Mouse (Mus musculus) limb, embryonic 12.5 days (tissue): ENCODE results near the gene Vangl2. TPM values are rescaled to one million over a fixed set of nuclear protein-coding genes. Genes with fewer than 3 reads are reported as not detected.

Source experiments
- ATAC-seq: fragments of 200-750 bp; cut with Nextera tagmentation; 2 replicates; pipeline ENCODE4 v1.8.0; 2017; ENCODE audit warnings: low read depth, moderate TSS enrichment; ENCODE audit not compliant: insufficient number of reproducible peaks, insufficient read depth, low FRiP score, low TSS enrichment
- H3K27ac ChIP-seq: fragments of 300-500 bp; sonication (generic); 2 replicates; pipeline ENCODE4 v1.5.1; 2016; ENCODE audit warnings: mild to moderate bottlenecking, moderate library complexity
- H3K27me3 ChIP-seq: fragments of 300-500 bp; sonication (generic); 2 replicates; pipeline ENCODE4 v1.6.1; 2016; ENCODE audit warnings: mild to moderate bottlenecking, moderate library complexity
- H3K36me3 ChIP-seq: fragments of 300-500 bp; sonication (generic); 2 replicates; pipeline ENCODE4 v1.6.1; 2016; ENCODE audit warnings: mild to moderate bottlenecking, moderate library complexity
- H3K4me1 ChIP-seq: fragments of 300-500 bp; sonication (generic); replicated peaks from 2 replicates; pipeline ENCODE4 v1.6.1; 2016
- H3K4me2 ChIP-seq: fragments of 300-500 bp; sonication (generic); 2 replicates; pipeline ENCODE4 v1.6.1; 2016; ENCODE audit warnings: mild to moderate bottlenecking, moderate library complexity
- H3K4me3 ChIP-seq: fragments of 300-500 bp; sonication (generic); replicated peaks from 2 replicates; pipeline ENCODE4 v1.5.1; 2016; ENCODE audit warnings: mild to moderate bottlenecking
- H3K9ac ChIP-seq: fragments of 300-500 bp; sonication (generic); replicated peaks from 2 replicates; pipeline ENCODE4 v1.6.1; 2016; ENCODE audit warnings: mild to moderate bottlenecking, moderate library complexity
- H3K9me3 ChIP-seq: fragments of 300-500 bp; sonication (generic); 2 replicates; pipeline ENCODE4 v1.6.1; 2016; ENCODE audit warnings: mild to moderate bottlenecking, moderate library complexity
- WGBS: fragments of 180-500 bp; shearing (Covaris S2); methylation state at CpG from one replicate; pipeline ENCODE4 v1.1.7; 2016; 5-methylcytosine and 5-hydroxymethylcytosine counted together
- polyA plus RNA-seq: library from polyadenylated mRNA; unstranded; fragments of >200 nt; fragmentation: Nextera tagmentation; extraction: Ambion mirVana; gene quantifications from 2 replicates; pipeline ENCODE4 v1.2.1, GENCODE M21; 2016

Gene Vangl2
- polyA plus RNA-seq, 1 experiment from 2014 or later, result 23.7 TPM

DNA sequence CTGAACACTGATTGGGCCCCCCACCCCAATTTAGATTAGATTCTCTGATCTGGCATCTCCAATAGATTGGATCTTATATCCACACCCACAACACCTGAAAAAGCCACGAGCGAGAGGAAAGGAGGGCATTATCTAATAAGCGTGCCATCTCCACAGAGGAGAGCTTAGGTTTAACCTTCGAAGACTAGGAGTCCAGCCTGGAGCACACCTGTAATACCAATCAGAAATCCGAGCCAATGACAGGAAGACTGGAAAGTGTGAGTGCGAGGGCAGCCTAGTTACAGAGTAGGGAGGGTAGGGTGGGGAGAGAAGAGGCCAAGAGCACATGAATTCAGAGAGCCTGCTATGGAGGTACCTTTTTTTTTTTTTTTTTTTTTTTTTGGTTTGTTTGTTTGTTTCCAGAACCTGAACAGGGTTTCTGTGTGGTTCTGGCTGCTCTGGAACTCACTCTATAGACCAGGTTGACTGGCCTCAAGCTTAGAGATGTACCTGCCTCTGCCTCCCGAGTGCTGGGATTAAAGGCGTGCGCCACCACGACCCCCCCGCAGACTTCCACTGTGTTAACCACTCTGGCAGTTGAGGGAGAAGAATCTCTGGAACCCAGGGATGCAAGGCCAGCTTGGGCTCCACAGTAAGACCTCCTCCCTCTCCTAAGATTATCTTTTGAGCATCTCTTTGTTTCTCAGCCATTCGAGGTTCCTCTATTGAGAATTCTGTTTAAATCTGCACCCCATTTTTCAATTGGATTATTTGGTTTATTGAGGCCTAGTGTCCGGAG lies 29.2 kb downstream of the Vangl2 start:
- H3K36me3 ChIP-seq, result peaks cover 34% of the 10 kb centered on the region

DNA sequence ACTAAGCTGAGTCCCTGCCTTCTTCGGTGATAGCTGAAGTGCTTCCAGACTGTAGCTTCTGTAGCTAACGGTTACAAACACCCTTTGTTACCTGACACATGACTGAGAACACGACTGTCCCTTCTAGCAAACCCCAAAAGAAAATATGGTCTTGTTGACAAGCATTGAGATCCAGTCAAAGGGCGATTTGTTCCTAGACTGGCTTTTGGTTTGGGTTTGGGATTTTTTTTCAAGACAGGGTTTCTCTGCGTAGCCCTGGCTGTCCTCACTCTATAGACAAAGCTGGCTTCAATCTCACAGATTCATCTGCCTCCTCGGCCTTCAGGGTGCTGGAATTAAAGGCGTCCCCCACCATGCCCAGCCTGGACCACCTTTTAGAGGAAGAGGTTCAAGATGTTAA lies 31.5 kb downstream of the Vangl2 start:
- H3K9me3 ChIP-seq, result no peaks in the 10 kb centered on the region
- 76% methylated on average over 7 of the region's 7 CpGs for WGBS
- H3K27me3 ChIP-seq, result no peaks in the 10 kb centered on the region

More for the DNA sequence above, 29.2 kb downstream of the Vangl2 start:
- no peak overlapping the region for H3K9ac ChIP-seq
- no peak for ATAC-seq
- H3K9me3 ChIP-seq, result no peaks in the 10 kb centered on the region
- H3K4me1 ChIP-seq, result no peaks in the 10 kb centered on the region
- no peak overlapping the region for H3K27ac ChIP-seq
- H3K4me2 ChIP-seq, result no peak overlapping the region
- H3K4me3 ChIP-seq, result no peak overlapping the region
- WGBS, result 88% methylated on average over 13 of the region's 13 CpGs
- no peaks in the 10 kb centered on the region for H3K27me3 ChIP-seq

DNA sequence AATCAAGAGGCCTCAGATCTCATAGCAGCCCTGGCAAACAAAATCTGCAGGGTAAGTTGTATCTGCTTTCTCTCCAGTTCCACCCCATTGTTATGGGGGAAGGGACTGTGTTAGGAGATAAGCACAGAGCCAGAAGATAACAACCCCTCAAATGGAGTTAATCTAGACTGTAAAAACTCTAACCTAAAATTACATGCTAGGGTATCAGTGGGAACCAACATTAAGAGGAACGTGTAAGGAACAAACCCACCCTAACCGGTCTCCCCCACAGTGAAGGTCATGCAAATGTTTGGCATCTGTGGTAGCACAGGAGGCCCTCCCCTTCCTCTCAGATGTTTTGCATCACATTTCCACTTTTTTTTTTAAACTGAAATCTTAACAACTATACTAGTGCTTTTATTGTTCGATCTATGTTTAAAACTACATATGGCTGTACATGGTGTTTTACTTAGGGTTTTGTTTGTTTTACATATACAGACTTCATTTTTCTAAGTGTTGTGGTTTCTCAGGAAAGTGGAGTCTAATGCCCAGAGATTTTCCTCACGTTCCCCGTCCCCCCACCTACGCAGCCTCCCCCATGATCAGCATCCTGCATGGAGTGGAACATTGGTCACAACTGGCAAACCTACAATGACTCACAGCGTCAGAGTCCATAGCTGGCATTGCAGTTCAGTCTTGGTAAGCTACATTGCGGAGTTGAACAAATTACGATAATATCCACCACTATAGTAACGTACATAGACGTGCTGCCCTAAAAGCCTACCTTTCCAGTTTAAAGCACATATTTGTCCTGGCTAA lies 33.1 kb downstream of the Vangl2 start:
- no peak for ATAC-seq
- no peak overlapping the region for H3K4me2 ChIP-seq
- no peak overlapping the region for H3K4me3 ChIP-seq
- no peaks in the 10 kb centered on the region for H3K4me1 ChIP-seq
- 85% methylated on average over 11 of the region's 11 CpGs for WGBS
- no peak overlapping the region for H3K9ac ChIP-seq
- no peaks in the 10 kb centered on the region for H3K9me3 ChIP-seq
- H3K36me3 ChIP-seq, result no peaks in the 10 kb centered on the region
- no peaks in the 10 kb centered on the region for H3K27me3 ChIP-seq
- H3K27ac ChIP-seq, result no peak overlapping the region

More for the DNA sequence above, 31.5 kb downstream of the Vangl2 start:
- Histone ChIP-seq H3K4me3 (no peak overlapping the region), H3K4me1 (no peaks in the 10 kb centered on the region), H3K9ac (no peak overlapping the region), H3K4me2 (no peak overlapping the region), H3K27ac (no peak overlapping the region), H3K36me3 (peaks cover 11% of the 10 kb centered on the region)
- no peak for ATAC-seq

- Histone ChIP-seq H3K9ac (no peak overlapping the region), H3K27ac (no peak overlapping the region), H3K4me1 (no peaks in the 10 kb centered on the region), H3K36me3 (no peaks in the 10 kb centered on the region), H3K9me3 (no peaks in the 10 kb centered on the region), H3K4me3 (no peak overlapping the region), H3K4me2 (no peak overlapping the region), H3K27me3 (no peaks in the 10 kb centered on the region)
- WGBS, result 73% methylated on average over 2 of the region's 2 CpGs
- no peak for ATAC-seq
Observed at GRCm38 (mm10) chr1:171994501-171994900, 33.7 kb downstream of the Vangl2 start.

DNA sequence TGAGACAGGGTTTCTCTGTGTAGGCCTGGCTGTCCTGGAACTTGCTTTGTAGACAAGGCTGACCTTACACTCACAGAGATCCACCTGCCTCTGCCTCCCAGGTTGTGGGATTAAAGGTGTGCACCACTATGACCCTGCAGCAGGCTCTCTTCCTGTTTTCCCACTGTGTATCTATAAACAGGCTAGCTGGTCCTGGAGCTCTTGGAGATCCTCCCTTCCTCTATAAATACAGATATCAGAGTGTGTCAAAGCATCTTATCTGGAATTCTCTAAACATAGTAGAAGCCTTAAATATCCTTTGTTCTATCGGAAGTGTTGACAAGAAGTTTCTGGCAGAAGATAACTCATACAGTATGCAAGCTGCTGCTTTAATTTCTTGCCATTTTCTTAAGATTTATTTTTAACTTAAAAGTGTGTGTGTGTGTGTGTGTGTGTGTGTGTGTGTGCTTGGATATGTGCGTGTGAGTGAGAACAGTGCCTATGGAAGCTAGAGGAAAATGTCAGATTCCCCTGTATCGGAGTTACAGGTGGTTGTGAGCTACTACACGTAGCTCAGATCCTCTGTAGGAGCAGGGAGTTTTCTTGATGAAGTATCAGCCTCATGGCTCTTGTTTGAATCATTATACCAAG lies 35.2 kb downstream of the Vangl2 start:
- 0 out of 2 replicates have a peak, but pooled peaks cover 5% of the 10 kb centered on the region for H3K9me3 ChIP-seq
- H3K36me3 ChIP-seq, result no peaks in the 10 kb centered on the region
- no peak overlapping the region for H3K4me3 ChIP-seq
- no peak overlapping the region for H3K9ac ChIP-seq
- no peak overlapping the region for H3K27ac ChIP-seq
- ATAC-seq, result no peak
- no peaks in the 10 kb centered on the region for H3K27me3 ChIP-seq
- H3K4me2 ChIP-seq, result no peak overlapping the region
- no peaks in the 10 kb centered on the region for H3K4me1 ChIP-seq
- 89% methylated on average over 4 of the region's 4 CpGs for WGBS

GRCm38 (mm10) chr1:171991883-171992282 lies 36.4 kb downstream of the Vangl2 start:
- Histone ChIP-seq H3K27ac (no peak overlapping the region), H3K9me3 (0 out of 2 replicates have a peak, but pooled peaks cover 5% of the 10 kb centered on the region), H3K27me3 (no peaks in the 10 kb centered on the region), H3K9ac (no peak overlapping the region), H3K36me3 (no peaks in the 10 kb centered on the region), H3K4me1 (no peaks in the 10 kb centered on the region), H3K4me2 (no peak overlapping the region), H3K4me3 (no peak overlapping the region)
- 69% methylated on average over 2 of the region's 2 CpGs for WGBS
- no peak for ATAC-seq

- no peak overlapping the region for H3K9ac ChIP-seq
- 0 out of 2 replicates have a peak, but pooled peaks cover 5% of the 10 kb centered on the region for H3K9me3 ChIP-seq
- H3K36me3 ChIP-seq, result no peaks in the 10 kb centered on the region
- H3K4me3 ChIP-seq, result no peak overlapping the region
- no peaks in the 10 kb centered on the region for H3K4me1 ChIP-seq
- 0 out of 2 replicates have a peak, but pooled peaks cover 3% of the 10 kb centered on the region for H3K27me3 ChIP-seq
- ATAC-seq, result no peak
- H3K27ac ChIP-seq, result no peak overlapping the region
- 93% methylated on average over 1 of the region's 1 CpGs for WGBS
- H3K4me2 ChIP-seq, result no peak overlapping the region
Observed at GRCm38 (mm10) chr1:171984121-171984520, 44.1 kb downstream of the Vangl2 start.

GRCm38 (mm10) chr1:171983372-171984001 lies 44.8 kb downstream of the Vangl2 start:
- Histone ChIP-seq H3K9me3 (no peaks in the 10 kb centered on the region), H3K4me2 (no peak overlapping the region), H3K4me3 (no peak overlapping the region), H3K4me1 (no peaks in the 10 kb centered on the region), H3K36me3 (no peaks in the 10 kb centered on the region), H3K27ac (no peak overlapping the region), H3K9ac (no peak overlapping the region), H3K27me3 (0 out of 2 replicates have a peak, but pooled peaks cover 3% of the 10 kb centered on the region)
- WGBS, result 73% methylated on average over 3 of the region's 3 CpGs
- no peak for ATAC-seq

DNA sequence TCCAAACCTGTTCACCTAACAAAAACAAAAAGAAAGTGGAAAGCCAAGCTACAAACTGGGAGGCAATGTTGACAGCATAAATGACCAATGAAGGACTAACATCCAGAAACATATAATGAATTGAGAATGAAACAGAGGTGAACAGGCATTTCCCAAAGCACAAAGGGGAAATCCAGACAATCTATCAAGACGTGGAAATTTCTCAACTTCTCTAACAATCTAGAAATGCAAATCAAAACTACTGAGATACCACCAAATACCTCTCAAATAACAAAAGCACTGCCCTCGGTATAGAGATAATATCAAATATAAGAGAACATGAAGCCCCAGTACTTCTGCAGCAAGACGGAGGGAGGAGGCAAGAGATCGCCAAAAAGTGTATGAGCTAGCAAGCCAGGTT lies 45.5 kb downstream of the Vangl2 start:
- Histone ChIP-seq H3K4me1 (no peaks in the 10 kb centered on the region), H3K36me3 (no peaks in the 10 kb centered on the region), H3K4me3 (no peak overlapping the region), H3K9ac (no peak overlapping the region), H3K27ac (no peak overlapping the region), H3K9me3 (no peaks in the 10 kb centered on the region), H3K4me2 (no peak overlapping the region), H3K27me3 (0 out of 2 replicates have a peak, but pooled peaks cover 3% of the 10 kb centered on the region)
- no peak for ATAC-seq
- 86% methylated on average over 4 of the region's 4 CpGs for WGBS

DNA sequence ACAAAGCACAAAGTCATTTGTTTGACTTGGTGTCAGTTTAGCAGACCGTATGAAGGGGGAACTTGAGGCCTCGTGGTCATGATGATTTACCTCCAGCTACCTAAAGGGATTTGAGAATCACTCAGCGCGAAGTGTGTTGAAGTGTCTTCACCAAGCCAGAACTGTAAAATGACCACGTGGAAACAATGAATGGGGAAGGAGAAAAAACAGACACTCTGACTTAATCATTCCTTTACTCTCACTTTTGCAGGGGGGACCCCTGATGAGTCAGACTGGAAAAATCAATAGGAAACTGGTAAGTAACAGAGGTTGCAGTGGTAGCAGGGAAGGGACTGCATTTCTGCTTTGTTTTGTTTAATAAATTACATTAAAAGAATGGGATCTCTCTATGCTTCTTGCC lies 46.1 kb downstream of the Vangl2 start:
- Histone ChIP-seq H3K36me3 (no peaks in the 10 kb centered on the region), H3K4me2 (no peak overlapping the region), H3K4me3 (no peak overlapping the region), H3K27me3 (0 out of 2 replicates have a peak, but pooled peaks cover 3% of the 10 kb centered on the region), H3K27ac (no peak overlapping the region), H3K9ac (no peak overlapping the region), H3K9me3 (no peaks in the 10 kb centered on the region), H3K4me1 (no peaks in the 10 kb centered on the region)
- 76% methylated on average over 5 of the region's 5 CpGs for WGBS
- ATAC-seq, result no peak
